Mouse (Mus musculus) small intestine, adult 2 months (tissue): Measurements from ENCODE around the gene Ankrd10. TPM values are rescaled to one million over a fixed set of nuclear protein-coding genes. Genes with fewer than 3 reads are reported as not detected.
A peak's percentile ranks its signal among the peaks of the same experiment; 100 is the strongest.

ENCODE experiments used
- H3K27ac ChIP-seq: fragments of 200-500 bp; 2 replicates; pipeline ENCODE4 v1.5.1; 2012; ENCODE audit warnings: low read depth, low read length, control low read depth, inconsistent platforms; ENCODE audit not compliant: insufficient read depth
- H3K27me3 ChIP-seq: fragments of 200-500 bp; 2 replicates; pipeline ENCODE4 v1.6.1; 2012; ENCODE audit warnings: mild to moderate bottlenecking, moderate library complexity, low read length, inconsistent platforms; ENCODE audit not compliant: control insufficient read depth, insufficient read depth
- H3K36me3 ChIP-seq: fragments of 200-500 bp; 2 replicates; pipeline ENCODE4 v1.6.1; 2012; ENCODE audit warnings: mild to moderate bottlenecking, low read length, control low read depth, inconsistent platforms; ENCODE audit not compliant: control insufficient read depth, insufficient read depth
- H3K4me1 ChIP-seq: fragments of 200-500 bp; 2 replicates; pipeline ENCODE4 v1.6.1; 2012; ENCODE audit warnings: low read length, inconsistent platforms, mixed read lengths; ENCODE audit not compliant: control insufficient read depth, insufficient read depth, insufficient read length
- H3K4me3 ChIP-seq: fragments of 200-500 bp; 2 replicates; pipeline ENCODE4 v1.5.1; 2012; ENCODE audit warnings: low read depth, mild to moderate bottlenecking, control low read depth, inconsistent platforms, low read length, moderate library complexity
- CTCF ChIP-seq: fragments of 200-500 bp; IDR thresholded peaks from 2 replicates; pipeline ENCODE4 v1.5.1; 2012; ENCODE audit warnings: low read depth, mild to moderate bottlenecking, control low read depth, inconsistent platforms, low read length, moderate library complexity, mixed read lengths; ENCODE audit not compliant: insufficient replicate concordance, insufficient read length; ENCODE audit errors: extremely low read depth
- POLR2A ChIP-seq: fragments of 200-500 bp; IDR thresholded peaks from 2 replicates; pipeline ENCODE4 v1.6.1; 2012; ENCODE audit warnings: low read depth, mild to moderate bottlenecking, control low read depth, inconsistent platforms, low read length, moderate library complexity
- WGBS: fragments of 180-500 bp; shearing (Covaris S2); methylation state at CpG from one replicate; pipeline ENCODE4 v1.1.7; 2018; 5-methylcytosine and 5-hydroxymethylcytosine counted together
- polyA plus RNA-seq: library from polyadenylated mRNA; depleted of rRNA; stranded (reverse); fragments of >200 nt; gene quantifications from 2 replicates; pipeline ENCODE4 v1.2.3, GENCODE M21; 2012

The Ankrd10 gene
- polyA plus RNA-seq, 1 experiment: 40.4 TPM

GRCm38 (mm10) chr8:11628506-11629132 is 6.9 kb downstream of the Ankrd10 start:
- Histone ChIP-seq H3K4me3 (no peak overlapping the region), H3K36me3 (peaks cover 40% of the 10 kb centered on the region), H3K27ac (no peak overlapping the region), H3K27me3 (no peaks in the 10 kb centered on the region), H3K4me1 (peaks cover 2% of the 10 kb centered on the region; the same call in 1 of the 2 replicates)
- WGBS: 84% methylated on average over 7 of the region's 7 CpGs
- no peak for TF ChIP-seq POLR2A
- no peak for TF ChIP-seq CTCF

- H3K27ac ChIP-seq: no peak overlapping the region
- no peak overlapping the region for H3K4me3 ChIP-seq
- WGBS: 75% methylated on average over 9 of the region's 9 CpGs
- no peaks in the 10 kb centered on the region for H3K27me3 ChIP-seq
- TF ChIP-seq POLR2A (no peak), CTCF (no peak)
- H3K4me1 ChIP-seq: peaks cover under 1% of the 10 kb centered on the region; the same call in 1 of the 2 replicates
- H3K36me3 ChIP-seq: peaks cover 40% of the 10 kb centered on the region
These were observed 7.8 kb downstream of the Ankrd10 start for GRCm38 (mm10) chr8:11627717-11628116.

- no peak for TF ChIP-seq CTCF
- no peak for TF ChIP-seq POLR2A
- Histone ChIP-seq H3K27me3 (no peaks in the 10 kb centered on the region), H3K4me1 (no peaks in the 10 kb centered on the region; the same call in 1 of the 2 replicates), H3K36me3 (peaks cover 43% of the 10 kb centered on the region), H3K4me3 (no peak overlapping the region), H3K27ac (no peak overlapping the region)
- 57% methylated on average over 4 of the region's 4 CpGs for WGBS
These were observed 10.5 kb downstream of the Ankrd10 start for GRCm38 (mm10) chr8:11625084-11625483.

- no peak overlapping the region for H3K27ac ChIP-seq
- TF ChIP-seq CTCF: no peak
- no peak for TF ChIP-seq POLR2A
- WGBS: 85% methylated on average over 3 of the region's 3 CpGs
- no peaks in the 10 kb centered on the region for H3K4me1 ChIP-seq
- H3K36me3 ChIP-seq: peaks cover 51% of the 10 kb centered on the region
- no peaks in the 10 kb centered on the region for H3K27me3 ChIP-seq
- no peak overlapping the region for H3K4me3 ChIP-seq
These were observed 16.5 kb downstream of the Ankrd10 start for GRCm38 (mm10) chr8:11619091-11619490.

GRCm38 (mm10) chr8:11618063-11618462 is 17.5 kb downstream of the Ankrd10 start:
- Histone ChIP-seq H3K36me3 (peaks cover 57% of the 10 kb centered on the region), H3K27ac (no peak overlapping the region), H3K27me3 (no peaks in the 10 kb centered on the region), H3K4me1 (no peaks in the 10 kb centered on the region), H3K4me3 (no peak overlapping the region)
- TF ChIP-seq CTCF (no peak), POLR2A (no peak)
- 76% methylated on average over 2 of the region's 2 CpGs for WGBS

GRCm38 (mm10) chr8:11616294-11616693 is 19.3 kb downstream of the Ankrd10 start:
- Histone ChIP-seq H3K4me3 (no peak overlapping the region), H3K27ac (no peak overlapping the region), H3K36me3 (peaks cover 61% of the 10 kb centered on the region), H3K4me1 (no peaks in the 10 kb centered on the region), H3K27me3 (no peaks in the 10 kb centered on the region)
- 4% methylated on average over 1 of the region's 1 CpGs for WGBS
- TF ChIP-seq POLR2A (no peak), CTCF (peak; percentile 83; the same call in 1 of the 2 replicates)

- no peak overlapping the region for H3K27ac ChIP-seq
These were observed 21.3 kb downstream of the Ankrd10 start for GRCm38 (mm10) chr8:11614126-11614835.

More at GRCm38 (mm10) chr8:11614126-11614835, 21.3 kb downstream of the Ankrd10 start:
- no peak for TF ChIP-seq CTCF
- TF ChIP-seq POLR2A: no peak
- H3K4me3 ChIP-seq: no peak overlapping the region
- 86% methylated on average over 6 of the region's 6 CpGs for WGBS
- no peaks in the 10 kb centered on the region for H3K27me3 ChIP-seq
- no peaks in the 10 kb centered on the region for H3K4me1 ChIP-seq
- H3K36me3 ChIP-seq: peaks cover 58% of the 10 kb centered on the region
